Comparison of ENCODE assay signal across 9 mouse cellular contexts in genomic region chr5:113139064-113139726, GRCm38 (mm10). TPM values are rescaled to one million over a fixed set of nuclear protein-coding genes. Genes with fewer than 3 reads are reported as not detected.
DNase-seq lines count a peak whose midpoint lies in the region; ATAC-seq and TF ChIP-seq lines count a peak whose summit lies in the region.
"Had no signal": no experiment of that assay in that cellular context is flagged by ENCODE, and none has a peak within 500 bp of the region (broad histone marks: within the 10 kb centered on the region; RNA-seq: fewer than 3 reads in every experiment).

No protein-coding gene starts in this region.

- TF ChIP-seq EP300 in liver, postnatal 0 days (IDR thresholded peaks at IDR 0.05; ENCODE audit: low read depth), result peak; percentile 57; the same call in 1 of the 2 replicates

- peak overlapping the region; percentile 89 for H3K4me2 ChIP-seq in heart, embryonic 12.5 days
- peak overlapping the region; percentile 96 for H3K4me2 ChIP-seq in forebrain, postnatal 0 days (ENCODE audit: low read depth)
- H3K4me2 ChIP-seq in liver, postnatal 0 days (ENCODE audit: low read depth, low read length), result peak overlapping the region; percentile 66

- no peak for DNase-seq in heart, adult 11 months
- DNase-seq in G1E (ENCODE audit: low spot score), result no peak
- DNase-seq in forebrain, postnatal 0 days, result no peak
- DNase-seq in liver, postnatal 0 days, result peak; percentile 72
- DNase-seq in retina, postnatal 1 day, result no peak
- no peak for DNase-seq in left cerebral cortex, postnatal 25 days (ENCODE audit: low spot score in 2 of 2)
- DNase-seq in B cell, adult 2 months, result no peak
- DNase-seq: layer of hippocampus, adult 9-11 months had no signal

- intact Hi-C loops in left cerebral cortex, postnatal 25 days (cut with DNase I), result no loop called here

- WGBS in heart, embryonic 12.5 days, result 55% methylated on average over 7 of the region's 7 CpGs
- WGBS in forebrain, postnatal 0 days, result 68% methylated on average over 7 of the region's 7 CpGs
- 52% methylated on average over 7 of the region's 7 CpGs for whole genome bisulfite sequencing in liver, postnatal 0 days (ENCODE audit: insufficient replicate concordance)

- no peak for TF ChIP-seq CTCF in G1E (IDR thresholded peaks at IDR 0.05; ENCODE audit: low read depth, low read length)
- no peak for TF ChIP-seq CTCF in forebrain, postnatal 0 days (IDR thresholded peaks at IDR 0.05; ENCODE audit: low read depth)
- TF ChIP-seq CTCF in liver, postnatal 0 days (IDR thresholded peaks at IDR 0.05; ENCODE audit: low read depth), result no peak

- H3K4me1 ChIP-seq in heart, embryonic 12.5 days (replicated peaks), result peaks cover 56% of the 10 kb centered on the region
- H3K4me1 ChIP-seq in G1E (ENCODE audit: insufficient read depth, low read depth, low read length), result no peaks in the 10 kb centered on the region
- peaks cover 9% of the 10 kb centered on the region; the same call in 1 of the 2 replicates for H3K4me1 ChIP-seq in forebrain, postnatal 0 days (ENCODE audit: insufficient read depth)
- peaks cover 16% of the 10 kb centered on the region for H3K4me1 ChIP-seq in liver, postnatal 0 days (ENCODE audit: insufficient read depth)

- peak overlapping the region; percentile 97 for H3K27ac ChIP-seq in heart, embryonic 12.5 days (ENCODE audit: poor library complexity, severe bottlenecking)
- H3K27ac ChIP-seq in forebrain, postnatal 0 days (ENCODE audit: low read depth, low read length), result peak overlapping the region; percentile 73
- H3K27ac ChIP-seq in liver, postnatal 0 days (ENCODE audit: low read depth), result peak overlapping the region; percentile 93

- H3K9ac ChIP-seq in heart, embryonic 12.5 days, result peak overlapping the region; percentile 91
- peak overlapping the region; percentile 69 for H3K9ac ChIP-seq in forebrain, postnatal 0 days
- H3K9ac ChIP-seq in liver, postnatal 0 days (replicated peaks), result peak overlapping the region; percentile 80

- peaks cover 4% of the 10 kb centered on the region for H3K36me3 ChIP-seq in heart, embryonic 12.5 days
- no peaks in the 10 kb centered on the region for H3K36me3 ChIP-seq in G1E (replicated peaks)
- no peaks in the 10 kb centered on the region for H3K36me3 ChIP-seq in forebrain, postnatal 0 days (ENCODE audit: insufficient read depth)
- no peaks in the 10 kb centered on the region for H3K36me3 ChIP-seq in liver, postnatal 0 days (replicated peaks; ENCODE audit: insufficient read depth, low read length)

- no peaks in the 10 kb centered on the region for H3K27me3 ChIP-seq in heart, embryonic 12.5 days (replicated peaks)
- no peaks in the 10 kb centered on the region for H3K27me3 ChIP-seq in G1E (ENCODE audit: insufficient read depth, low read length)
- peaks cover 4% of the 10 kb centered on the region; the same call in 1 of the 2 replicates for H3K27me3 ChIP-seq in forebrain, postnatal 0 days (ENCODE audit: insufficient read depth, low read length)
- H3K27me3 ChIP-seq in liver, postnatal 0 days (ENCODE audit: insufficient read depth, low read length), result 0 out of 2 replicates have a peak, but pooled peaks cover 4% of the 10 kb centered on the region

- peak overlapping the region; percentile 72 for H3K4me3 ChIP-seq in heart, embryonic 12.5 days
- H3K4me3 ChIP-seq in G1E (ENCODE audit: low read depth, low read length), result peak overlapping the region; percentile 45; the same call in 1 of the 2 replicates
- peak overlapping the region; percentile 50 for H3K4me3 ChIP-seq in forebrain, postnatal 0 days (ENCODE audit: low read depth, low read length)
- peak overlapping the region; percentile 58 for H3K4me3 ChIP-seq in liver, postnatal 0 days (ENCODE audit: low read depth, low read length)

- peaks cover 8% of the 10 kb centered on the region; the same call in 1 of the 2 replicates for H3K9me3 ChIP-seq in heart, embryonic 12.5 days (replicated peaks)
- peaks cover 96% of the 10 kb centered on the region for H3K9me3 ChIP-seq in G1E (replicated peaks)
- H3K9me3 ChIP-seq in forebrain, postnatal 0 days (ENCODE audit: low read length), result no peaks in the 10 kb centered on the region
- no peaks in the 10 kb centered on the region for H3K9me3 ChIP-seq in liver, postnatal 0 days (ENCODE audit: low read length)

- no peak for ATAC-seq in heart, embryonic 12.5 days (ENCODE audit: insufficient number of reproducible peaks, low FRiP score)
- no peak for ATAC-seq in G1E (ENCODE audit: extremely low read depth, insufficient number of reproducible peaks, low FRiP score, poor library complexity, severe bottlenecking)
- ATAC-seq in forebrain, postnatal 0 days, result peak; percentile 38
- peak; percentile 64 for ATAC-seq in liver, postnatal 0 days

RNA-seq across cellular contexts. Expression of gene Crybb3, which starts 57.8 kb away (rescaled TPM):
- polyA plus RNA-seq in heart, embryonic 12.5 days (2016; fragmentation: Nextera tagmentation; extraction: Ambion mirVana), result 1.4 and 1.5 TPM in 2 replicates
- total RNA-seq in G1E (2014; fragmentation: Nextera tagmentation), result not detected in 2 replicates
- total RNA-seq in G1E (2017), result not detected in 2 replicates
- not detected in 2 replicates for polyA plus RNA-seq in G1E (2012)
- total RNA-seq in forebrain, postnatal 0 days (2014; rRNA removed), result 0.81 and 2.0 TPM in 2 replicates
- 1.6 and 1.7 TPM in 2 replicates for polyA plus RNA-seq in forebrain, postnatal 0 days (2015; fragmentation: Nextera tagmentation; extraction: Ambion mirVana)
- polyA plus RNA-seq in liver, postnatal 0 days (2015; fragmentation: Nextera tagmentation; extraction: Ambion mirVana), result 0.15 TPM in 1 of 2 replicates, not detected in the other
- 1 to 10 TPM in 1 of 2 experiments, under 1 TPM in 1; 0.69 to 1.7 TPM for total RNA-seq in left cerebral cortex, postnatal 25 days (2021)

Comparison
In these comparisons a context has a peak if more than half of its experiments do, and no peak if none do; other contexts are left out.
1. ATAC-seq: peak in forebrain, postnatal 0 days (single experiment) and liver, postnatal 0 days (single experiment); none in heart, embryonic 12.5 days (single experiment) and G1E (single experiment).
2. Peak in every context shown above with its lines, with median percentiles within 50 percentile points of each other: H3K27ac ChIP-seq, H3K4me2 ChIP-seq, H3K4me3 ChIP-seq and H3K9ac ChIP-seq.